Mouse (Mus musculus) forebrain, embryonic 16.5 days (tissue): ENCODE results near the gene Cntfr. TPM values are rescaled to one million over a fixed set of nuclear protein-coding genes. Genes with fewer than 3 reads are reported as not detected.

Experiments used
- ATAC-seq: fragments of 200-750 bp; cut with Nextera tagmentation; 2 replicates; pipeline ENCODE4 v1.8.0; 2017; ENCODE audit warnings: mild to moderate bottlenecking, moderate library complexity
- H3K27ac ChIP-seq: fragments of 300-500 bp; sonication (generic); 2 replicates; pipeline ENCODE4 v1.5.1; 2014; ENCODE audit warnings: low read length, control low read depth
- H3K27me3 ChIP-seq: fragments of 300-500 bp; sonication (generic); replicated peaks from 2 replicates; pipeline ENCODE4 v1.6.1; 2014; ENCODE audit warnings: low read length; ENCODE audit not compliant: control insufficient read depth, insufficient read depth
- H3K36me3 ChIP-seq: fragments of 300-500 bp; sonication (generic); 2 replicates; pipeline ENCODE4 v1.6.1; 2014; ENCODE audit not compliant: control insufficient read depth, insufficient read depth
- H3K4me1 ChIP-seq: fragments of 300-500 bp; sonication (generic); replicated peaks from 2 replicates; pipeline ENCODE4 v1.6.1; 2014; ENCODE audit warnings: low read length; ENCODE audit not compliant: control insufficient read depth, insufficient read depth
- H3K4me2 ChIP-seq: fragments of 300-500 bp; sonication (generic); 2 replicates; pipeline ENCODE4 v1.6.1; 2014; ENCODE audit warnings: mild to moderate bottlenecking, low read length, control low read depth
- H3K4me3 ChIP-seq: fragments of 300-500 bp; sonication (generic); replicated peaks from 2 replicates; pipeline ENCODE4 v1.5.1; 2014; ENCODE audit warnings: mild to moderate bottlenecking, low read length, control low read depth
- H3K9ac ChIP-seq: fragments of 300-500 bp; sonication (generic); replicated peaks from 2 replicates; pipeline ENCODE4 v1.6.1; 2014; ENCODE audit warnings: low read depth, low read length, control low read depth
- H3K9me3 ChIP-seq: fragments of 300-500 bp; sonication (generic); 2 replicates; pipeline ENCODE4 v1.6.1; 2016; ENCODE audit warnings: low read length; ENCODE audit not compliant: control insufficient read depth
- WGBS: fragments of 180-500 bp; shearing (Covaris S2); extraction: QIAGEN DNeasy Blood & Tissue Kit; methylation state at CpG from one replicate; pipeline ENCODE4 v1.1.7; 2014; 5-methylcytosine and 5-hydroxymethylcytosine counted together
- polyA plus RNA-seq: library from polyadenylated mRNA; unstranded; fragments of >200 nt; fragmentation: Nextera tagmentation; extraction: Ambion mirVana; gene quantifications from 2 replicates; pipeline ENCODE4 v1.2.1, GENCODE M21; 2015

The Cntfr gene
- polyA plus RNA-seq, 1 experiment from 2014 or later: 16.7 TPM

- Histone ChIP-seq H3K27ac (no peak overlapping the region), H3K9ac (no peak overlapping the region), H3K4me2 (no peak overlapping the region), H3K9me3 (no peaks in the 10 kb centered on the region), H3K4me1 (peaks cover 32% of the 10 kb centered on the region), H3K27me3 (no peaks in the 10 kb centered on the region), H3K4me3 (no peak overlapping the region), H3K36me3 (no peaks in the 10 kb centered on the region)
- WGBS: 70% methylated on average over 7 of the region's 7 CpGs
- ATAC-seq: no peak
Measured at GRCm38 (mm10) chr4:41636366-41636765, 60.5 kb downstream of the Cntfr start.

- Histone ChIP-seq H3K4me3 (no peak overlapping the region), H3K9me3 (no peaks in the 10 kb centered on the region), H3K27me3 (no peaks in the 10 kb centered on the region), H3K9ac (no peak overlapping the region), H3K4me1 (peaks cover 36% of the 10 kb centered on the region), H3K27ac (no peak overlapping the region), H3K36me3 (no peaks in the 10 kb centered on the region), H3K4me2 (no peak overlapping the region)
- ATAC-seq: no peak
- WGBS: 54% methylated on average over 2 of the region's 2 CpGs
Measured at GRCm38 (mm10) chr4:41635906-41636305, 61.0 kb downstream of the Cntfr start.

GRCm38 (mm10) chr4:41635224-41635623 is 61.7 kb downstream of the Cntfr start:
- Histone ChIP-seq H3K27ac (no peak overlapping the region), H3K36me3 (no peaks in the 10 kb centered on the region), H3K9ac (no peak overlapping the region), H3K4me3 (no peak overlapping the region), H3K4me1 (peaks cover 35% of the 10 kb centered on the region), H3K9me3 (no peaks in the 10 kb centered on the region), H3K4me2 (no peak overlapping the region), H3K27me3 (no peaks in the 10 kb centered on the region)
- 77% methylated on average over 8 of the region's 8 CpGs for WGBS
- no peak for ATAC-seq

GRCm38 (mm10) chr4:41634631-41635030 is 62.3 kb downstream of the Cntfr start:
- no peak for ATAC-seq
- Histone ChIP-seq H3K36me3 (no peaks in the 10 kb centered on the region), H3K4me1 (peaks cover 36% of the 10 kb centered on the region), H3K9ac (no peak overlapping the region), H3K4me2 (no peak overlapping the region), H3K9me3 (no peaks in the 10 kb centered on the region), H3K27ac (no peak overlapping the region), H3K4me3 (no peak overlapping the region), H3K27me3 (no peaks in the 10 kb centered on the region)
- 53% methylated on average over 8 of the region's 8 CpGs for WGBS

GRCm38 (mm10) chr4:41633001-41633400 is 63.9 kb downstream of the Cntfr start:
- H3K4me1 ChIP-seq: peaks cover 29% of the 10 kb centered on the region
- WGBS: 68% methylated on average over 9 of the region's 9 CpGs

GRCm38 (mm10) chr4:41631390-41631789 is 65.5 kb downstream of the Cntfr start:
- H3K9me3 ChIP-seq: no peaks in the 10 kb centered on the region
- peak overlapping the region; percentile 16; the same call in 1 of the 2 replicates for H3K4me2 ChIP-seq
- 3% methylated on average over 11 of the region's 11 CpGs for WGBS
- H3K4me3 ChIP-seq: no peak overlapping the region
- H3K9ac ChIP-seq: no peak overlapping the region
- no peaks in the 10 kb centered on the region for H3K36me3 ChIP-seq
- ATAC-seq: peak; percentile 49; the same call in 1 of the 2 replicates
- no peaks in the 10 kb centered on the region for H3K27me3 ChIP-seq
- H3K27ac ChIP-seq: no peak overlapping the region
- H3K4me1 ChIP-seq: peaks cover 22% of the 10 kb centered on the region

More at GRCm38 (mm10) chr4:41633001-41633400, 63.9 kb downstream of the Cntfr start:
- no peaks in the 10 kb centered on the region for H3K9me3 ChIP-seq
- no peak overlapping the region for H3K27ac ChIP-seq
- ATAC-seq: no peak
- no peak overlapping the region for H3K4me2 ChIP-seq
- H3K4me3 ChIP-seq: no peak overlapping the region
- H3K9ac ChIP-seq: no peak overlapping the region
- H3K36me3 ChIP-seq: no peaks in the 10 kb centered on the region
- no peaks in the 10 kb centered on the region for H3K27me3 ChIP-seq

GRCm38 (mm10) chr4:41630196-41630595 is 66.7 kb downstream of the Cntfr start:
- 39% methylated on average over 6 of the region's 6 CpGs for WGBS
- Histone ChIP-seq H3K9me3 (no peaks in the 10 kb centered on the region), H3K27me3 (no peaks in the 10 kb centered on the region), H3K36me3 (no peaks in the 10 kb centered on the region), H3K9ac (no peak overlapping the region), H3K4me2 (no peak overlapping the region), H3K27ac (no peak overlapping the region), H3K4me3 (no peak overlapping the region), H3K4me1 (peaks cover 22% of the 10 kb centered on the region)
- no peak for ATAC-seq

GRCm38 (mm10) chr4:41628202-41628927 is 68.5 kb downstream of the Cntfr start:
- H3K27me3 ChIP-seq: no peaks in the 10 kb centered on the region
- no peak overlapping the region for H3K4me2 ChIP-seq
- H3K4me1 ChIP-seq: peaks cover 22% of the 10 kb centered on the region
- WGBS: 7% methylated on average over 8 of the region's 8 CpGs
- H3K36me3 ChIP-seq: no peaks in the 10 kb centered on the region
- H3K27ac ChIP-seq: no peak overlapping the region
- 0 out of 2 replicates have a peak overlapping the region, but pooled peaks have one; percentile 3 for H3K9ac ChIP-seq
- ATAC-seq: peak; percentile 10; the same call in 1 of the 2 replicates
- H3K9me3 ChIP-seq: no peaks in the 10 kb centered on the region
- H3K4me3 ChIP-seq: no peak overlapping the region

- Histone ChIP-seq H3K4me2 (no peak overlapping the region), H3K4me1 (peaks cover 12% of the 10 kb centered on the region), H3K27ac (no peak overlapping the region), H3K4me3 (no peak overlapping the region), H3K36me3 (no peaks in the 10 kb centered on the region), H3K27me3 (no peaks in the 10 kb centered on the region), H3K9ac (no peak overlapping the region), H3K9me3 (no peaks in the 10 kb centered on the region)
- ATAC-seq: no peak
- WGBS: 88% methylated on average over 14 of the region's 14 CpGs
Measured at GRCm38 (mm10) chr4:41622071-41622470, 74.8 kb downstream of the Cntfr start.
